Mouse (Mus musculus): ENCODE measurements around the gene Ccl21a.
"Not testable (repeated sequence)": the region's sequence is repeated elsewhere in the genome, so short reads cannot be mapped to it uniquely, and the experiment has no call there.

Gene Ccl21a

DNA sequence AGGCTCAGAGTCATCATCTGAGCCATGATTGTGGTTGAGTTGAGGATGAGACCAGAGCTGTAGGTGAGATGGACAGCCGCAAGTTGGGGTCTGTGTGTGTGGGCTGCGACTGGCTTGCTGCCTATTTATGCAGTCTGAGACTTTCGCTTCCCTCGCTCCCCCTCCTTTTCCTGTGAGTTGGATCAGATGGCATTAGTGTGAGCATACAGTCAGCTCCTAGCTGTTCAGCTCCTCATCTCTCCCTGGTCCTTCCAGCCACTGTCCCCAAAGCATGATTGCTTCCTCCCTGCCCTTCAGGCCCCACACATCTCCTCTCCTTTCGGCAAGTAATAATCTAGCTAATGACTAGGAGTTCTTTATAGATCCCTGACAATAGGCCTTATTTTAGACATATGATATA lies at the start of gene Ccl21a:
Gene Ccl21a, minus strand, starts transcription at position 101 of the 400 bp plus-strand sequence.
- DNase-seq: not testable (repeated sequence)

DNA sequence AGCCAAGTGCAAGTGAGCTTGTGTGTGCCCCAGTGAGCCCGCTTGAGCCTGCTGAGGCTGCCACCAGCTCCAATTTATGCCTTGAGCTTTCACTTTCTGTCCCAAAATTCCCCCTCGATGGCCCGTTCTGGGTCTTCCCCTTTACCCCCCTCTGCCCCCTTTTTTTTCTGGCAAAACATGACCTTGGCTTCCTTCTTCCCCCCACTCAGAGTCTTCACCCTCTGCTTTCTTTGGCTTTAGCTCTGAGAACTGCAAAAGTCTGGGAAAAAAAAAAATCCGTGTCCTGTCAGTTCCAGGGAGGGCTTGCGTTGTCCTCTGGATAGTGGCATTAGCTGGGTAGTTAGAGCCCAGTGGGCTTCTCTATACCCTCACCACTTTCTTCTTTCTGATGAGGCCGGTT lies 17.3 kb downstream of the Ccl21a start, which contains the start of gene Ccl19:
Gene Ccl19, minus strand, starts transcription at position 101 of the 400 bp plus-strand sequence.
- DNase-seq: not testable (repeated sequence)

DNA sequence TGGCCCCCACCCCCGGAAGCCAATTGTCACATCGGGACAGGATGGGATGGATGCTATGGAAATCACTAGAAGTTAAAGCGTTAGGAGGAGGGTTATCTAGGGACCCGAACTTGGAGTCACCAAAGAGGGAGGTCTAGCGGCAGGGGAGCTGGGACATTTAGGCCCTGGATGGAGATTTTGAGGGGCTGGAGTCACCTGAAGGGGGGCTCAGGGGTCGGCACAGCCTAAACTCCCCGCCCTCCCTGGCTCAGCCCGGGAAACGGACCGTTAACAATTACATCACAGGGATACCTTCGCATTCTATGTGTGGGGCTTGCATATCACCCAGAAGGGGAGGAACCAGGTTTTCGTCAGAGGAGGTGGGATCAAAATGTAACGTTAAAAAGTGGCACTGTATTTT lies 38.5 kb downstream of the Ccl21a start, which contains the start of gene 4930578G10Rik:
Gene 4930578G10Rik, plus strand, starts transcription at position 301 of the 400 bp plus-strand sequence.
- not testable (repeated sequence) for DNase-seq
